Mouse (Mus musculus) E14TG2a.4 (cell line): ENCODE results near the gene Nop10.

Source experiments
- H3K27me3 ChIP-seq: 2 replicates; pipeline ENCODE4 v1.6.1; 2014; ENCODE audit warnings: low read length, control low read depth; ENCODE audit not compliant: insufficient read depth
- H3K36me3 ChIP-seq: 2 replicates; pipeline ENCODE4 v1.6.1; 2014; ENCODE audit warnings: low read length, control low read depth; ENCODE audit not compliant: insufficient read depth
- H3K4me1 ChIP-seq: replicated peaks from 2 replicates; pipeline ENCODE4 v1.6.1; 2014; ENCODE audit warnings: low read depth, low read length, control low read depth
- H3K4me3 ChIP-seq: replicated peaks from 2 replicates; pipeline ENCODE4 v1.5.1; 2014; ENCODE audit warnings: mild to moderate bottlenecking, low read length
- H3K9me3 ChIP-seq: 2 replicates; pipeline ENCODE4 v1.6.1; 2014; ENCODE audit warnings: low read length, control low read depth
- CTCF ChIP-seq: conservative IDR thresholded peaks from 2 replicates; pipeline ENCODE4 v1.5.1; 2014; ENCODE audit warnings: low read length
- NANOG ChIP-seq: IDR thresholded peaks from 2 replicates; pipeline ENCODE4 v1.6.1; 2014; ENCODE audit warnings: borderline replicate concordance, low read length, mixed read lengths
- POU5F1 ChIP-seq: IDR thresholded peaks from 2 replicates; pipeline ENCODE4 v1.6.1; 2014; ENCODE audit warnings: low read length, borderline replicate concordance

Gene Nop10

DNA sequence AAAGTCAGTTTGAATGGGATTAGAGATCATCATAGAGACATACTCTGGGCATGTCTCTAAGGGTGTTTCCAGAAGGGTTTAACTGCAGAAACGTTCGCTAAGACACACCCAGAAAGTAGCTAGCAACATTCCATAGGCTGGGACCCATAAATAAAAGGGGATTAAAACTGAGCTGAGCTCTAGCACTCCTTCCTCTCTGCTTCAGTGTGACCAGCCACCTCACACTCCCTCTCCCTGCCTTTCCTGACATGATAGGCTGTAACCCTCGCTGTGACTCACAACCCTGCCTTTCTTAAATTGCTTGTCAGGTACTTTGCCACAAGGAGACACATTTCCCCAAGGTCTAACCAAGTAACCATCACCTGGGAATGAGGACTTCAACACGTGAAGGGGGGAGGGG is 23.7 kb upstream of the Nop10 start:
- Histone ChIP-seq H3K36me3 (0 out of 2 replicates have a peak, but pooled peaks cover 2% of the 10 kb centered on the region), H3K9me3 (no peaks in the 10 kb centered on the region), H3K27me3 (peaks cover 41% of the 10 kb centered on the region), H3K4me1 (peaks cover 39% of the 10 kb centered on the region), H3K4me3 (no peak overlapping the region)
- no peak for TF ChIP-seq POU5F1
- TF ChIP-seq NANOG = no peak
- no peak for TF ChIP-seq CTCF

- TF ChIP-seq NANOG (no peak), POU5F1 (no peak), CTCF (no peak)
- H3K36me3 ChIP-seq = peaks cover 5% of the 10 kb centered on the region; the same call in 1 of the 2 replicates
- peak within 1 kb of the TSS; percentile 94 for H3K4me3 ChIP-seq
- H3K9me3 ChIP-seq = no peaks in the 10 kb centered on the region
- H3K27me3 ChIP-seq = peaks cover 46% of the 10 kb centered on the region
- peaks cover 53% of the 10 kb centered on the region for H3K4me1 ChIP-seq
Observed at GRCm38 (mm10) chr2:112239212-112239934, 22.4 kb upstream of the Nop10 start, which contains the start of gene Lpcat4. Lpcat4 (plus strand) TSS chr2:112239468.

GRCm38 (mm10) chr2:112239935-112240721 is 21.6 kb upstream of the Nop10 start:
- Histone ChIP-seq H3K4me3 (peak overlapping the region; percentile 94), H3K9me3 (no peaks in the 10 kb centered on the region), H3K4me1 (peaks cover 55% of the 10 kb centered on the region), H3K27me3 (peaks cover 48% of the 10 kb centered on the region), H3K36me3 (peaks cover 11% of the 10 kb centered on the region)
- TF ChIP-seq CTCF (no peak), NANOG (no peak)

- H3K4me1 ChIP-seq = peaks cover 55% of the 10 kb centered on the region
- H3K36me3 ChIP-seq = peaks cover 23% of the 10 kb centered on the region
- no peak overlapping the region for H3K4me3 ChIP-seq
- H3K9me3 ChIP-seq = no peaks in the 10 kb centered on the region
- peaks cover 48% of the 10 kb centered on the region for H3K27me3 ChIP-seq
- TF ChIP-seq CTCF = no peak
Observed at GRCm38 (mm10) chr2:112241787-112242186, 19.9 kb upstream of the Nop10 start.

DNA sequence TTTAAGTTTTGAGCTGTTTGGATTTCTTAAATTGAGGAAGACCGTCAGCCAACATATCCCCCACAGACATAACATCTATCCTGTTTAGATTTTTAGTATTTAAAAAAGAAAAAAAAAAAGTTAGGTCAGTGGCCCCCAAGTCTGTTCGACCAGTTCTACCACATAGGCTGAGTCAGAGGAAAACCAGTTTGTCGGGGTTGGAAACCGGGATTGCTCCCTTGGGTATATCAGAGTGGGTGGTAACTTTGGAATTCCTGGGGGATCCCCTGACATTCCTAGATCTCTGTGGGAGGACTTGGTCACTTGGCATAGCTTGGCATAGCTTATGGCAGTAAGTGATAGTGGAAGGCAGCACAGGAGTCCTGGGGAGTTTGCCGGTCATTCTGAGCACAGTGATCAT is 16.4 kb upstream of the Nop10 start:
- peaks cover 23% of the 10 kb centered on the region for H3K36me3 ChIP-seq
- TF ChIP-seq NANOG (no peak), CTCF (no peak), POU5F1 (no peak)
- peaks cover 41% of the 10 kb centered on the region for H3K4me1 ChIP-seq
- no peak overlapping the region for H3K4me3 ChIP-seq
- no peaks in the 10 kb centered on the region for H3K9me3 ChIP-seq
- H3K27me3 ChIP-seq = peaks cover 65% of the 10 kb centered on the region

- Histone ChIP-seq H3K9me3 (no peaks in the 10 kb centered on the region), H3K36me3 (peaks cover 23% of the 10 kb centered on the region), H3K4me3 (no peak overlapping the region), H3K4me1 (peaks cover 36% of the 10 kb centered on the region), H3K27me3 (peaks cover 65% of the 10 kb centered on the region)
- TF ChIP-seq CTCF (no peak), POU5F1 (no peak), NANOG (no peak)
Observed at GRCm38 (mm10) chr2:112246193-112246592, 15.5 kb upstream of the Nop10 start.

GRCm38 (mm10) chr2:112247323-112247722 is 14.4 kb upstream of the Nop10 start:
- H3K27me3 ChIP-seq = peaks cover 61% of the 10 kb centered on the region
- H3K4me1 ChIP-seq = peaks cover 33% of the 10 kb centered on the region
- peaks cover 21% of the 10 kb centered on the region for H3K36me3 ChIP-seq
- TF ChIP-seq POU5F1 = no peak
- no peak for TF ChIP-seq NANOG
- no peak for TF ChIP-seq CTCF
- H3K9me3 ChIP-seq = no peaks in the 10 kb centered on the region
- H3K4me3 ChIP-seq = no peak overlapping the region

- no peaks in the 10 kb centered on the region for H3K9me3 ChIP-seq
- TF ChIP-seq CTCF (no peak), NANOG (no peak), POU5F1 (no peak)
Observed at GRCm38 (mm10) chr2:112249780-112250453, 11.8 kb upstream of the Nop10 start.

More at GRCm38 (mm10) chr2:112249780-112250453, 11.8 kb upstream of the Nop10 start:
- Histone ChIP-seq H3K27me3 (peaks cover 57% of the 10 kb centered on the region), H3K4me3 (no peak overlapping the region), H3K4me1 (peaks cover 17% of the 10 kb centered on the region), H3K36me3 (peaks cover 12% of the 10 kb centered on the region)
